Mouse (Mus musculus) lung, embryonic 14.5 days (tissue): ENCODE results near the gene Lcn6. TPM values are rescaled to one million over a fixed set of nuclear protein-coding genes. Genes with fewer than 3 reads are reported as not detected.
"Not testable (repeated sequence)": the region's sequence is repeated elsewhere in the genome, so short reads cannot be mapped to it uniquely, and the experiment has no call there.

Experiments used
- ATAC-seq: fragments of 200-750 bp; cut with Nextera tagmentation; 2 replicates; pipeline ENCODE4 v1.8.0; 2017; ENCODE audit warnings: mild to moderate bottlenecking, moderate TSS enrichment, moderate library complexity; ENCODE audit not compliant: insufficient read depth
- DNase-seq: peaks from one replicate; pipeline ENCODE4 v3.0.0-alpha.2; 2015
- H3K27ac ChIP-seq: fragments of 300-500 bp; sonication (generic); 2 replicates; pipeline ENCODE4 v1.5.1; 2014; ENCODE audit warnings: low read depth, mild to moderate bottlenecking, moderate library complexity
- H3K27me3 ChIP-seq: fragments of 300-500 bp; sonication (generic); 2 replicates; pipeline ENCODE4 v1.6.1; 2014; ENCODE audit warnings: low read length, control low read depth; ENCODE audit not compliant: insufficient read depth
- H3K36me3 ChIP-seq: fragments of 300-500 bp; sonication (generic); 2 replicates; pipeline ENCODE4 v1.6.1; 2014; ENCODE audit warnings: control low read depth; ENCODE audit not compliant: insufficient read depth
- H3K4me1 ChIP-seq: fragments of 300-500 bp; sonication (generic); 2 replicates; pipeline ENCODE4 v1.6.1; 2014; ENCODE audit warnings: antibody characterized with exemption, control low read depth; ENCODE audit not compliant: insufficient read depth
- H3K4me2 ChIP-seq: fragments of 300-500 bp; sonication (generic); 2 replicates; pipeline ENCODE4 v1.6.1; 2014; ENCODE audit warnings: mild to moderate bottlenecking
- H3K4me3 ChIP-seq: fragments of 300-500 bp; sonication (generic); 2 replicates; pipeline ENCODE4 v1.5.1; 2014; ENCODE audit warnings: low read depth, low read length
- H3K9ac ChIP-seq: fragments of 300-500 bp; sonication (generic); 2 replicates; pipeline ENCODE4 v1.6.1; 2014
- H3K9me3 ChIP-seq: fragments of 300-500 bp; sonication (generic); 2 replicates; pipeline ENCODE4 v1.6.1; 2016; ENCODE audit warnings: low read depth, low read length, control low read depth
- CTCF ChIP-seq: IDR thresholded peaks from 2 replicates; pipeline ENCODE4 v1.5.1; 2016; ENCODE audit warnings: antibody characterized with exemption, low read depth
- whole genome bisulfite sequencing: fragments of 180-500 bp; shearing (Covaris S2); extraction: QIAGEN DNeasy Blood & Tissue Kit; methylation state at CpG from one replicate; pipeline ENCODE4 v1.1.7; 2014; 5-methylcytosine and 5-hydroxymethylcytosine counted together
- polyA plus RNA-seq: library from polyadenylated mRNA; unstranded; fragments of >200 nt; fragmentation: Nextera tagmentation; extraction: Ambion mirVana; gene quantifications from 2 replicates; pipeline ENCODE4 v1.2.1, GENCODE M21; 2014

The Lcn6 gene
- polyA plus RNA-seq, 1 experiment from 2014 or later, result not detected

DNA sequence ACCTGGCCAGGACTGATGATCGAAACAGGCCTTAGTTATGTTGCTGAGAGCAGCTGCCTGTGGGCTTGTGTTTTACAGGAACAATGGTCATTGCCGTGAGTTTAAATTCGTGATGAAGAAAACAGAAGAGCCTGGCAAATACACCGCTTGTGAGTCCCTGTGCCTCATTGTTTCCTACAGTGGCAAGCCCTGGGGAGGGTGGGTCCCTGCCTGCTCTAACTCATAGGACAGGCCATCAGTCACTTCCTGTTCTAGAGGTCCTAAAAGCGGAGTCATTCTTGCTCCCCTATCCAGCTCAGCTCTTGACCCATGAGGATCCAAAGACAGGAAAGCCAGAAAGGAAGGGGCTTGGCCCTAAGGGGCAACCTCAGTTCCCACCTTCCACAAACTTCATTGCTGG, 24.4 kb downstream of the Lcn6 start:
- Histone ChIP-seq H3K27ac (no peak overlapping the region), H3K4me1 (no peaks in the 10 kb centered on the region), H3K4me3 (no peak overlapping the region), H3K4me2 (no peak overlapping the region), H3K27me3 (no peaks in the 10 kb centered on the region), H3K36me3 (no peaks in the 10 kb centered on the region), H3K9ac (no peak overlapping the region), H3K9me3 (no peaks in the 10 kb centered on the region)
- DNase-seq (no peak), ATAC-seq (no peak)
- TF ChIP-seq CTCF, result no peak
- 74% methylated on average over 5 of the region's 5 CpGs for whole genome bisulfite sequencing

DNA sequence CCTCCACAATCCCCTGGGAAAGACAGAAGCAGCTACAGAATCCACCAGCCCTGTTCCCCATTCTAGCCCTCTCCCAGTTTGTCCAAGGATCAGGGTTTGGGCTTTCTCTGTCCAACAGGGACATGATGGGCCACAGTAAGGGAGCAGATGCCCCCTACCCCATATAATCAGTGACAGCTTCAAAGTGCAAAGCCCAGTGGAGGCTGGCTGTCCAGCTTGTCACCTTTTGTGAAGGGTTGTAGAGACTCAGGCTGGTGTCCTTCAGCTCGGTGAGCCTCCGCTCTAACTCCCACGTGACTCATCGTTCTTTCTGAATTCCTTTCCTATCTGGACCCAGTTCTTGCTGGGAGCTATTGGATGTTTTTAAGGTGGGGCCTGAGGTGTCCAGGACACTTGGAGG, 27.1 kb downstream of the Lcn6 start:
- no peak overlapping the region for H3K27ac ChIP-seq
- DNase-seq (no peak), ATAC-seq (no peak)
- no peak overlapping the region for H3K9ac ChIP-seq
- 77% methylated on average over 4 of the region's 4 CpGs for WGBS
- no peak for TF ChIP-seq CTCF
- no peaks in the 10 kb centered on the region for H3K27me3 ChIP-seq
- H3K36me3 ChIP-seq, result no peaks in the 10 kb centered on the region
- no peak overlapping the region for H3K4me3 ChIP-seq
- no peaks in the 10 kb centered on the region for H3K9me3 ChIP-seq
- no peak overlapping the region for H3K4me2 ChIP-seq
- no peaks in the 10 kb centered on the region for H3K4me1 ChIP-seq

DNA sequence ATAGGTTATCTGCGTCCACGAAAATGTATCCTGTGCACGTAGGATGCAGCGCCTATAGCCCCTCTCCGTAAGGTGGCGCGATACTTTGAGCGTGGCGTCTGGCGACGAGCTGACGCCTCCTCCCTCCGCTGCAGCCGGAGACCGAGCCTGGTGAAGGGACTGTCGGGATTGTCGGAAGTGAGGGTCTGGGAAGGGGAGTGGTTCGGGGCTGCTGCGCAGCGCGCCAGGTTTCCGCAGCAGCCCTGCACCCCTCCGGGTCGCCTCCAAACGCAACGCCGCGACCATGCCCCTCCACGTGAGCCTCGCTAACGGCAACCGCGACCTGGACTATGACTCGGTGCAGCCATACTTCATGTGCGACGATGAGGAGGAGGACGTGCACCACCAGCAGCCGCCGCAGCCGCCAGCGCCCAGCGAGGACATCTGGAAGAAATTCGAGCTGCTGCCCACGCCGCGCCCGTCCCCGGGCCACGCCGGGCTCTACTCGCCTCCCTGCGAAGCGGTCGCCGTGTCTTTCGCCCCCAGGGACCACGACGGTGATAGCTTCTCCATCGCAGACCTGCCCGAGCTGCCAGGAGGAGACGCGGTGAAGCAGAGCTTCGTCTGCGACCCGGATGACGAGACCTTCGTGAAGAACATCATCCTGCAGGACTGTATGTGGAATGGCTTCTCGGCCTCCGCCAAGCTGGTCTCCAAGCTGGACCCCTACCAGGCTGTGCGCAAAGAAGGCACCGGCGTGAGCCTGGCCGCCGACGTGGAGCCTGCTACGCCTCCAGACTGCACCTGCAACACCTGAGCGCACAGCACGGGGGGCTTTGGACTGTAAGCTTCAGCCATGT, 30.3 kb downstream of the Lcn6 start, which contains the start of gene Bmyc:
Bmyc (plus strand) TSS at position 97 of the 839 bp plus-strand sequence.
- no peaks in the 10 kb centered on the region for H3K4me1 ChIP-seq
- peak; percentile 79 for TF ChIP-seq CTCF

DNA sequence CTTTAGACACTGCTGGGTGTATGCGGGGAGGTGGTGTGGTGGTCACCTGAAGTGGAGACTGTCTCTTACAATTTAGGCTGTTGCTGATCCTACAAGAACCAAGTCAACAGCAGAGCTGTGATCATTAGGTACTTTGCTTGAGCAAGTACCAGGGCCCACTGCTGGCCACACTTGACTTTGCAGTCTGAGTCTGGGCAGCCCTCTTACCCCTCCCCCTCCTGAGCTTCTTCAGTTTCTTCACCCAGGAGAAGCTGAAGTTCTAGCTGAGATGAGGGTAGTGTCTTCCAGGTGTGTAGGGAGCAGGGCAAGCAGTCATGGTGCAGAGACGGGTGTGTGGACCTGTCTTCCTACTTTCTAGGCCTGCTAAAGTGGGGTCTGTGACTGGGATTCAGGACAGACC, 31.5 kb downstream of the Lcn6 start:
- no peaks in the 10 kb centered on the region for H3K9me3 ChIP-seq
- ATAC-seq (no peak), DNase-seq (peak; percentile 54)
- H3K27me3 ChIP-seq, result no peaks in the 10 kb centered on the region
- H3K4me3 ChIP-seq, result peak overlapping the region; percentile 9; the same call in 1 of the 2 replicates
- H3K27ac ChIP-seq, result no peak overlapping the region
- peak; percentile 51 for TF ChIP-seq CTCF
- no peaks in the 10 kb centered on the region for H3K36me3 ChIP-seq
- no peak overlapping the region for H3K9ac ChIP-seq
- WGBS, result 71% methylated on average over 2 of the region's 2 CpGs
- no peaks in the 10 kb centered on the region for H3K4me1 ChIP-seq
- peak overlapping the region; percentile 46 for H3K4me2 ChIP-seq

More for the DNA sequence above, 30.3 kb downstream of the Lcn6 start, which contains the start of gene Bmyc:
- Histone ChIP-seq H3K27me3 (no peaks in the 10 kb centered on the region), H3K9ac (peak within 1 kb of the TSS; percentile 73), H3K4me3 (peak within 1 kb of the TSS; percentile 74), H3K4me2 (peak within 1 kb of the TSS; percentile 90), H3K36me3 (no peaks in the 10 kb centered on the region), H3K27ac (peak within 1 kb of the TSS; percentile 76; the same call in 1 of the 2 replicates), H3K9me3 (no peaks in the 10 kb centered on the region)
- under 1% methylated on average over 71 of the region's 78 CpGs for WGBS
- ATAC-seq (peak; percentile 94), DNase-seq (peak; percentile 93)

DNA sequence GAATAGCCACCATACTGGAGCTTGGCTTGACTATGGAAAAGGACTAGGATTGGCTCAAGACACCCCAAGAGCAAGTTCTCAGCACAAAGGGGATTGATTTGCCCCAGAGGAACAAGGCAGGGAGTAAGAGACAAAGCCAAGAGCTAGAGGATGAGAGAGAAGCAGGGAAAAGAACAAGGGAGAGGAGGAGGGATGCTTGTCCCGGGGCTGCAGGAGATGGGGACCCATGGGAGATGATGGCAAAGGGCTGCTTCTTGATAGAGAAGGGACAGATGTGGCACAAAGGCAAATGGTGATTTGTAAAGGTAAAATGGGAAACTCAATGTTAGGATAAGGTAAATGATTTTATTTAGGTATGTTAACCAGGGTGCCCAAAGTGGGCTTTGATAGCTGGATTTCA, 32.5 kb downstream of the Lcn6 start:
- not testable (repeated sequence) for H3K9ac ChIP-seq, H3K4me3 ChIP-seq, H3K36me3 ChIP-seq, H3K27me3 ChIP-seq, ATAC-seq, H3K4me1 ChIP-seq, H3K27ac ChIP-seq, H3K9me3 ChIP-seq, H3K4me2 ChIP-seq, DNase-seq
- WGBS, result 89% methylated on average over 1 of the region's 1 CpGs

DNA sequence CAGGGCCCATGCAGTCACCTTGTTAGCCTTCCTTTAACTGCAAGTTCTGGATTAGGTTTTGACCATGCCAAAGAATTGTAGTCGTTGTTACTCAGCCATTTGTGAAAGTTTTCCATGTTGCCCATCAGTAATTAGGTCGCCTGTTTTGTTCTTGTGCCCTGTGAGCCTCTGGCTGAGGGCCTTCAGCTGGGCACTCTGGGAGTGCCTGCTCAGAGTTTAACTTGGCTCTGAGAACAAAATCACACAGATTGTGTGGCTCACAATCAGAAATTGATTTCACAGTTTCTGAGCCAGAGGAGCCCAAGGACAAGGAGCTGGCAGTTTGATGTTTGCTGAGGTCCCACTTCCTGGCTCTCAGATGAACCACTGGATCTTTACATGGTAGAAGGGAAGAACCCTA, 33.2 kb downstream of the Lcn6 start:
- H3K4me3 ChIP-seq, H3K36me3 ChIP-seq, H3K4me1 ChIP-seq, H3K27me3 ChIP-seq, H3K9me3 ChIP-seq, DNase-seq, H3K9ac ChIP-seq, H3K27ac ChIP-seq, H3K4me2 ChIP-seq, ATAC-seq: not testable (repeated sequence)
- WGBS, result 61% methylated on average over 2 of the region's 2 CpGs

DNA sequence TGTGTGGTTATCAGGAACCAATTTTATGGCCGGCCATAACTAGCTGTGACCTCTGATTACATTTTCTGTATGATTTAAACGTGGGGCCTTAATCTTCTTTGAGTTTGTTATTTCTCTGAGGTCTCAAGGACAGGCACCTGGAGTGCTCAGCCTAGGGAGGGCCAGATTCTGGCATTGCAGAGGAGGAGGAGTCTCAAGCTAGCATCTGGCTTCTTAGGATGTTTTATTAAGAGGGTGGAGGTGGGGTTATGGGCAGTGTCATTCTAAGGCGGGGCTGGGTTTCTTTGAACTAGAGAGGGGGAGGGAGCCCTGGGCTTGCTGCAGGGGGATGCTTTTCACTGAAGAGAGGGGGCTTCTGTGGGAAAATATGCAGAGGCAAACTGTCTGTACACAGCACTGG, 35.1 kb downstream of the Lcn6 start:
- not testable (repeated sequence) for ATAC-seq, H3K9me3 ChIP-seq, H3K27me3 ChIP-seq, H3K4me1 ChIP-seq, DNase-seq, H3K4me2 ChIP-seq, H3K36me3 ChIP-seq, H3K27ac ChIP-seq, H3K4me3 ChIP-seq, H3K9ac ChIP-seq
- WGBS, result 12% methylated on average over 3 of the region's 3 CpGs
